Mouse (Mus musculus) megakaryocyte, embryonic 14.5 days (primary cell): ENCODE data around the gene Lnpk. TPM values are rescaled to one million over a fixed set of nuclear protein-coding genes. Genes with fewer than 3 reads are reported as not detected.
A peak's percentile ranks its signal among the peaks of the same experiment; 100 is the strongest.

ENCODE experiments used
- H3K27me3 ChIP-seq: replicated peaks from 2 replicates; pipeline ENCODE3; 2012; ENCODE audit warnings: inconsistent platforms
- H3K36me3 ChIP-seq: replicated peaks from 2 replicates; pipeline ENCODE3; 2012; ENCODE audit warnings: low read length, inconsistent platforms, mixed read lengths
- H3K4me1 ChIP-seq: 2 replicates; pipeline ENCODE4 v1.6.1; 2012; ENCODE audit warnings: inconsistent platforms
- H3K4me3 ChIP-seq: replicated peaks from 2 replicates; pipeline ENCODE3; 2012; ENCODE audit warnings: moderate library complexity, mild to moderate bottlenecking, inconsistent platforms
- H3K9me3 ChIP-seq: 2 replicates; pipeline ENCODE4 v1.6.1; 2012; ENCODE audit warnings: inconsistent platforms
- FLI1 ChIP-seq: IDR thresholded peaks from 2 replicates; pipeline ENCODE4 v1.6.1; 2012; ENCODE audit warnings: low read length, inconsistent platforms, mixed read lengths
- GATA1 ChIP-seq: IDR thresholded peaks from 3 replicates; pipeline ENCODE4 v1.6.1; 2012; ENCODE audit warnings: mixed read lengths, low read length, inconsistent platforms, borderline replicate concordance
- polyA plus RNA-seq: library from polyadenylated mRNA; stranded (reverse); fragments of >175 nt; gene quantifications from 2 replicates; pipeline ENCODE4 v1.2.3, GENCODE M21; 2012; ENCODE audit warnings: low replicate concordance; ENCODE audit not compliant: insufficient read depth

The Lnpk gene
- 11.1 and 19.3 TPM in 2 replicates for polyA plus RNA-seq

DNA sequence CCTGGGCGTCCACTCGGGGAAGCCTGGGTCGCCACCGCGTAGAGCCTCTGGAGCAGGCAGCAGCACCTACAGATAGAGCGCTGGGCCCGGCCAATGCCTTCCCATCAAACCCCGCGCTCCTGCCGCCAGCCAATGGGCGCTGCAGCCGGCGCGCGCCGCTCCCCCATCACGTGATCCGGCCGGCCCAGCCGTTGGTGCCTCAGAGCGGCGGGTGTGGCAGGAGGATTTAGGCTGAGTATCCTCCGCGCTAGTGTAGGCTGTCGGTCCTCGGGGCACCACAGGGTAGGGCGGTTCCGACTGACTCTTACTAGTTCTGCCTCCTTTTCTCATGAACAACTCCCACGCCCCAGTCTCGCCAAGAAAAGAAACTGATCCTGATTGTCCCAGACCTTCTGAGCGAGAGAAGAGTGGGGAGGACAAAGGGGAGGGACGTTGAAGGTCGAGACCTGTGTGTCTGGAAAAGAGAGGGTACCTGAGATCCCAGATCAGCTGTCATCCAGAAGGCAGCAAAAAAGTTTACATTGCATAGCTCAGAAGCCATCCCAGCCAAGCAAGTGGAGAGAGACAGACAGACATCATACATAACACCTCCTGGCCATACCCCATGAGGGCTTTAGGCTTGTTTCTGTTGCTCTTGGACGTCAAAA is at the start of gene Lnpk:
TSS of gene Lnpk (minus strand) at position 593 of the 647 bp plus-strand sequence.
- H3K27me3 ChIP-seq = no peaks in the 10 kb centered on the region
- TF ChIP-seq GATA1 (no peak), FLI1 (no peak)
- H3K4me1 ChIP-seq = peaks cover 19% of the 10 kb centered on the region
- peak within 1 kb of the TSS; percentile 98 for H3K4me3 ChIP-seq
- H3K9me3 ChIP-seq = no peaks in the 10 kb centered on the region
- H3K36me3 ChIP-seq = no peaks in the 10 kb centered on the region

DNA sequence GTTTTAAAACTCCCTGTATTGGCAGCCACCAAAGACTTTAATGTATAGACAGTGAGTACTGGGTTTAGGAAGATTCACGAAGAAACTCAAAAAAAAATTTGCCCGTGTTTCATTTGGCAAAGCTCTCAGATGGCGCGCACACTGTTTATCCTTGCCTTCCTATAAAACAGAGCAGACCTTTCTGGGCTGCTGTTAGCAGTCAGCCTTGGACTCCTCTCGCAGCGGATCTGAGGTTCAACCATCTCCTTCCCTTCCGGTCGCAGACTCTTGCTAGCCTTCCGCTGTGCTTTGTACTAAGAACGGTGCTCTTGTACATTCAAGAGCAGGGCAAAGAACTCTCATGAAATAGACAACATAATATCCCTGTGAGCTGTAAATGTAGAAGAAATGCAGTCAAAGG is 41.1 kb upstream of the Lnpk start:
- TF ChIP-seq FLI1 = no peak
- TF ChIP-seq GATA1 = no peak
- no peaks in the 10 kb centered on the region for H3K36me3 ChIP-seq
- H3K4me1 ChIP-seq = no peaks in the 10 kb centered on the region
- H3K27me3 ChIP-seq = peaks cover 5% of the 10 kb centered on the region
- no peak overlapping the region for H3K4me3 ChIP-seq
- H3K9me3 ChIP-seq = peaks cover 4% of the 10 kb centered on the region

DNA sequence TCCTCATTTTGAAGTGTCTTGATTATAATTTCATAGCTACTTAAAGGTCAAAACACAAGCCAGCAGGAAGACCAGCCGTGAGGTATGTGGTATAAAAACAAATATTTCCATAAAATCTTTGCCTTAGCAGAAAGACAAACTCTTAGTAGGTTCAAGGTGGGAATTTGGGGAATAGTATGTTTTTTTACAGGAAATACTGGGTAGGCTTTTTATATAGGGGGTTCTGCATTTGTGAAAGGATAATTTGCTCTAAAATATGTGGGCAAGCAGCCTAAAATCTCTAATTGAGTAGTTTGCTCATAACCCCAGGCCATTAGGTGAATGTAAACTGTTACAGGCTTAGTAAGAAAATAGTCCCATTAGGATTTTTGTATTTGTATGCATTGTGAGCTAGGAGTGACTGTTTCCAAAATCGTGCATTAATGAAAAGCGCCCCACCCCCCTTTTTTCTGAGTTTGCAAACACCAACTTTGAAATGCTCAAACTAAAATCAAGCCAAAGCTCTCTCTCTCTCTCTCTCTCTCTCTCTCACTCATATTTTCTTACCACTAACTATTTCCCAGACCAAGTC is 40.5 kb upstream of the Lnpk start:
- Histone ChIP-seq H3K4me3 (no peak overlapping the region), H3K36me3 (no peaks in the 10 kb centered on the region), H3K9me3 (no peaks in the 10 kb centered on the region), H3K27me3 (peaks cover 5% of the 10 kb centered on the region), H3K4me1 (no peaks in the 10 kb centered on the region)
- no peak for TF ChIP-seq GATA1
- TF ChIP-seq FLI1 = no peak

DNA sequence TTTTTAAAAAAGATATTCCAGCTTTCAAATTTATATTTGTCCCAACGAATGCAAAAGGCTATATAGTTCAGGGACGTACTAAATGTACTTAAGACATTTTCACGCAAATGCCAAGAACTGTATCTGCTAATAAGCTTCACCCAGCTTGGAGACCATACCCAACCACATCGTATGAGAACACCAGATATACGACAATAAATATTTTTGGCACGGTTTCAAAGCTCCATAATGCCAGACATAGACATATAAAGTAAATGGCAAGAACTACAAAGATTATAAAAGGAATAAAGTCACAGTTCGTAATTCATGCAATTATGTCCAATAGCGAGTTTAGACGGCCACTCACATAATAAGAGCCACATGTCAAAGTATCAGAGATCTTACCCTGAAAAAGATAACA is 38.5 kb upstream of the Lnpk start:
- no peak overlapping the region for H3K4me3 ChIP-seq
- no peak for TF ChIP-seq GATA1
- no peak for TF ChIP-seq FLI1
- no peaks in the 10 kb centered on the region for H3K36me3 ChIP-seq
- peaks cover 3% of the 10 kb centered on the region for H3K27me3 ChIP-seq
- peaks cover 10% of the 10 kb centered on the region for H3K9me3 ChIP-seq
- H3K4me1 ChIP-seq = no peaks in the 10 kb centered on the region

DNA sequence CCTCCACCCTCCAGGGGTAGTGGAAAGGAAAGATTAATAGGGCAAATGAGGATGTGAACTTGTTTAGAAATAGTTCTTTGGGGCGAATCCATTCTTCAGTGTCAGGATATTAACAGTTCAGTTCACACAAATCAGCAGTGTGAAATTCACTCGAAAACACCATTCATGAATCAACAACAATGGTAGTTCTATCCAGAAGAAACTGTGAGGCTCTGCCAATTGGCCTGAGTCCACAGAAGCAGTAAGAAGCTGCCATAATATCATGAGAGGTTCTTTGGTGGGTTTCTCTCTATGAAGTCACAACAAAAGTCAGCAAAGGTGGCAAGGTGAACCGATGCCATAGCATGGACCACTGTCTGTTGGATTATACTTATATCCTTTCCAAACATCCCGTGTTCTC is 32.2 kb upstream of the Lnpk start:
- Histone ChIP-seq H3K4me3 (no peak overlapping the region), H3K9me3 (peaks cover 19% of the 10 kb centered on the region), H3K36me3 (no peaks in the 10 kb centered on the region), H3K4me1 (peaks cover 14% of the 10 kb centered on the region), H3K27me3 (no peaks in the 10 kb centered on the region)
- no peak for TF ChIP-seq FLI1
- no peak for TF ChIP-seq GATA1

DNA sequence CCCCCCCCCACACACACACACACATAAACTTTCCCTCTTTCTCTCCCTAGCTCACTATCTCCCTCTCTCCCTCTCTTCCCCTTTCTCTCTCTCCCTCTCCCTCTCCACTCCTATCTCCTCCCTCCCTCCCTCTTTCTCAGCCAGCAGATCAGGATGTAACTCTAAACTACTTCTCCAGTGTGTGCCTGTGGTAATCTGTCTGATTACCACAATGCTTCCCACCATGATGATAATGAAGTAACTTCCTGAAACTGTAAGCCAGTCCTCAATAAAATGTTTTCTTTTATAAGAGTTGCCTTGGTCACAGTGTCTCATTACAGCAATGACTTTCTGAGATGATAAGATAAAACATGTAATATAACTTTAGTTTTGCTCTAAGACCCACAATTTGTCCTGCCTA is 30.1 kb upstream of the Lnpk start:
- Histone ChIP-seq H3K36me3 (no peaks in the 10 kb centered on the region), H3K9me3 (peaks cover 19% of the 10 kb centered on the region), H3K4me1 (peaks cover 19% of the 10 kb centered on the region), H3K27me3 (no peaks in the 10 kb centered on the region), H3K4me3 (no peak overlapping the region)
- TF ChIP-seq FLI1 = no peak
- no peak for TF ChIP-seq GATA1

DNA sequence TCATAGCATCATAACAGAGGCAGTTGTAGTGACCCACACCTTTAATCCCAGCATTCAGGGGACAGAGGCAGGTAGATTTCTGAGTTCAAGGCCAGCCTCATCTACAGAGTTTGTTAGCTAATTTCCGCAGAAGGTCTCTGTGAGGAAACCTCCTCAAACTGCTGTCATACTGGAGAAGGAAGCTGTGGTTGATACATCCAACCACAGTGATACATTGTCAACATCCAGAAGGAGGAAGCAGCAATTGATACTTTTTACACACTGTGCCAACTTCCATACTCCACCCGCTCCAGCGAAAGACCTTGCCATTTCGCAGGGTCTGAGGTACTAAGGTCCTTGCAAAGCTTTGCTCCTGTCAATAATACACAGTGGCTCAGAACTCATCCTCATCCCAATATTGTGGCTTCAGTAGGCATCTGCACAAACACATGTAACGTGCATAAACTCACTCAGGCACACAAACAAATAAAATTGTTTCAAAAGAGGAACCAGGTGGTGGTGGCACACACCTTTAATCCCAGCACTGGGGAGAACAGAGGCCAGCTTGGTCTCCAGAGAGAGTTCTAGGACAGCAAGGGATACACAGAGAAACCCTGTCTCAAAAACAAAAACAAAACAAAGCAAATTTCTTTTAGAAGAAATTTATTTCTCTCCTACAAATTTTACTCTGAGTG is 27.0 kb upstream of the Lnpk start:
- peaks cover 19% of the 10 kb centered on the region for H3K4me1 ChIP-seq
- peaks cover 1% of the 10 kb centered on the region; the same call in 1 of the 2 replicates for H3K9me3 ChIP-seq
- no peaks in the 10 kb centered on the region for H3K36me3 ChIP-seq
- no peak for TF ChIP-seq GATA1
- TF ChIP-seq FLI1 = no peak
- peak overlapping the region; percentile 64 for H3K4me3 ChIP-seq
- H3K27me3 ChIP-seq = no peaks in the 10 kb centered on the region

DNA sequence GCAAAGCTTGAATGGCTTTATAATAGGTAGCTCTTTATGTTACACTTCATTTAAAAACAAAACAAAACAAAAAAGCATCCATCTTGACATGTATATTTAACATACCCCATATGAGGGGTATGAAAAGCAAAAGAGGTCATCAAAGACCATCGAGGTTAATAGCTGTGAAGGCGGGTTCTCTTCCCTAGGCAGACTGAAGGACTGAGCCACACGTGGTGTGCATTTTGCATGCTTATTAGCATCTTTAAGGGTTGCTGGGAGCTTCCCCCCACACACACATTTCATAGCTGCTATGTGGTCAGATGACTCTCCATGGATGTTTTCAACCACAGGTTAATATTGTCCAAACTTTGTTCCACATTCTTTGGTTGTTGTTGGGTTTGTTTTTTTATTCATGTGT is 24.8 kb upstream of the Lnpk start:
- Histone ChIP-seq H3K4me1 (peaks cover 13% of the 10 kb centered on the region), H3K27me3 (peaks cover under 1% of the 10 kb centered on the region), H3K36me3 (no peaks in the 10 kb centered on the region), H3K4me3 (no peak overlapping the region), H3K9me3 (0 out of 2 replicates have a peak, but pooled peaks cover 1% of the 10 kb centered on the region)
- TF ChIP-seq GATA1 = no peak
- no peak for TF ChIP-seq FLI1

DNA sequence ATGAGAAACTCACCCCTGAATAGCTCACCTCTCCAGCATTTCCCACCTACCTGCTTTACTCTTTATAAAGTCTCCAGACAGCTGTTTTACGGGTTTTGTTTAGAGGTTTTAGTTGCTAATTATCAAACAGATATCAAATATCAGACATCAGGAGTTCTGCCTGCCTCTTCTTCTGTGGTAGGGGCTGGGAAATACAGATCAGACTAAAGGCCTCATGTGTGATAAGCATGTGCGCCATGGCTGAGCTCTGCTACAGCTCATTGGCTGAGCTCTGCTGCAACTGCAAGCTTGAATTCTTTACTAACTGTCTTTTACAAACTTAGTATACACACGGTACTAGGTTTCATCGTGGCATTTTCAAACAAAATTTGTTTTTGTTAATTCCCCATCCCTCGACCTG is 23.2 kb upstream of the Lnpk start:
- H3K4me1 ChIP-seq = peaks cover 12% of the 10 kb centered on the region
- no peak for TF ChIP-seq GATA1
- no peak for TF ChIP-seq FLI1
- H3K4me3 ChIP-seq = no peak overlapping the region
- H3K9me3 ChIP-seq = peaks cover 12% of the 10 kb centered on the region
- H3K36me3 ChIP-seq = no peaks in the 10 kb centered on the region
- H3K27me3 ChIP-seq = peaks cover 3% of the 10 kb centered on the region

DNA sequence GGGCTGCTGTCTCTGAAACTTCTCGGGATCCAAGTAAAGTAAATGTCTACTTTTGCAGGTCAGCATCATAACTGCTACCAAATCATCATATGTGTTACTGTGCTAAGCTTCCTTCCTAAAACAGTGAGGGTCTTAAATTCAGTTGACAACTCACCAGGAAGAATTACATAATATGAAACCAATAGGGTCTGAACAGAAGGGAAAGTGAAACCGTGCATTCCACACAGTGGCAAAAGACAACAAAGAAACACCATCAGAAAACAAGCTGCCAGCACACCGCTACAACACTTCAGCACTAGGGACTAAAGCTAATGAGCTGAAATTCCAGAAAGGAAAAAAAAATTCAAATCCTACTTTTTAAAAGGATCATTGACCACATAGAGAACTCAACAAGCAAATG is 17.9 kb upstream of the Lnpk start:
- Histone ChIP-seq H3K4me1 (peaks cover 5% of the 10 kb centered on the region; the same call in 1 of the 2 replicates), H3K4me3 (no peak overlapping the region), H3K36me3 (no peaks in the 10 kb centered on the region), H3K27me3 (peaks cover 7% of the 10 kb centered on the region), H3K9me3 (peaks cover 25% of the 10 kb centered on the region)
- TF ChIP-seq FLI1 (no peak), GATA1 (no peak)
